ENCODE assay signal across 9 mouse cellular contexts in genomic region chr5:35624751-35625239, GRCm38 (mm10). TPM values are rescaled to one million over a fixed set of nuclear protein-coding genes. Genes with fewer than 3 reads are reported as not detected.
DNase-seq lines count a peak whose midpoint lies in the region; ATAC-seq and TF ChIP-seq lines count a peak whose summit lies in the region.
"Had no signal": no experiment of that assay in that cellular context is flagged by ENCODE, and none has a peak within 500 bp of the region (broad histone marks: within the 10 kb centered on the region; RNA-seq: fewer than 3 reads in every experiment).

No protein-coding gene starts in this region.

- WGBS in heart, postnatal 0 days = 42% methylated on average over 4 of the region's 4 CpGs

- H3K4me1 ChIP-seq in heart, postnatal 0 days (ENCODE audit: control insufficient read depth, insufficient read depth) = peaks cover 12% of the 10 kb centered on the region; the same call in 1 of the 2 replicates

- H3K36me3 ChIP-seq in C2C12 (ENCODE audit: control insufficient read depth, insufficient read depth) = no peaks in the 10 kb centered on the region
- no peaks in the 10 kb centered on the region for H3K36me3 ChIP-seq in heart, postnatal 0 days (replicated peaks; ENCODE audit: control insufficient read depth, insufficient read depth, low read length)
- H3K36me3 ChIP-seq in myocyte (ENCODE audit: control insufficient read depth, insufficient read depth) = no peaks in the 10 kb centered on the region

- H3K27ac ChIP-seq in heart, postnatal 0 days (ENCODE audit: low read depth) = no peak overlapping the region

- no peak overlapping the region for H3K9ac ChIP-seq in heart, postnatal 0 days (replicated peaks; ENCODE audit: low read depth, low read length)

- no peaks in the 10 kb centered on the region for H3K79me3 ChIP-seq in C2C12 (ENCODE audit: low read depth)

- no peak overlapping the region for H3K4me3 ChIP-seq in C2C12 (ENCODE audit: insufficient read depth, poor library complexity, severe bottlenecking)
- H3K4me3 ChIP-seq in heart, postnatal 0 days (ENCODE audit: low read depth, low read length) = no peak overlapping the region
- no peak overlapping the region for H3K4me3 ChIP-seq in myocyte

- H3K79me2 ChIP-seq in C2C12 (ENCODE audit: control insufficient read depth, insufficient read depth) (no peaks in the 10 kb centered on the region), myocyte (ENCODE audit: control insufficient read depth, insufficient read depth) (no peaks in the 10 kb centered on the region)

- TF ChIP-seq EP300 in heart, postnatal 0 days (IDR thresholded peaks at IDR 0.05; ENCODE audit: low read depth) = no peak

- H3K4me2 ChIP-seq in heart, postnatal 0 days (ENCODE audit: low read depth, low read length) = no peak overlapping the region
- peak overlapping the region; percentile 16 for H3K4me2 ChIP-seq in myocyte (ENCODE audit: low read depth)

- no peak for TF ChIP-seq CTCF in C2C12 (IDR thresholded peaks at IDR 0.05; ENCODE audit: control insufficient read depth, insufficient read depth, insufficient read length)
- no peak for TF ChIP-seq CTCF in heart, postnatal 0 days (IDR thresholded peaks at IDR 0.05; ENCODE audit: low read depth)

- H3K27me3 ChIP-seq in C2C12 (ENCODE audit: control insufficient read depth, insufficient read depth, insufficient read length) (no peaks in the 10 kb centered on the region), myocyte (ENCODE audit: control insufficient read depth, insufficient read depth, insufficient read length) (no peaks in the 10 kb centered on the region)
- H3K27me3 ChIP-seq in heart, postnatal 0 days (ENCODE audit: control insufficient read depth, insufficient read depth, low read length) = no peaks in the 10 kb centered on the region

- DNase-seq in adrenal gland, postnatal 10 days = peak; percentile 78
- no peak for DNase-seq in heart, postnatal 0 days (ENCODE audit: low spot score)
- no peak for DNase-seq in frontal cortex, postnatal 10 days (ENCODE audit: low spot score in 2 of 2)
- no peak for DNase-seq in cerebellum, postnatal 25 days
- DNase-seq in embryo, embryonic 10 days (ENCODE audit: low spot score) = no peak
- DNase-seq: cerebellum, adult 9-10 months had no signal

- ATAC-seq in heart, postnatal 0 days (ENCODE audit: insufficient read depth, low read depth) = peak; percentile 59
- no peak for ATAC-seq in frontal cortex, adult (ENCODE audit: low TSS enrichment)

- H3ac ChIP-seq in C2C12 (ENCODE audit: control insufficient read depth, insufficient read length, low read depth) (no peak overlapping the region), myocyte (ENCODE audit: control insufficient read depth, insufficient read length) (no peak overlapping the region)

- TF ChIP-seq POLR2A in myocyte (IDR thresholded peaks at IDR 0.05; ENCODE audit: insufficient read length, low read depth) = no peak

- H3K9me3 ChIP-seq in heart, postnatal 0 days (replicated peaks; ENCODE audit: control insufficient read depth, low read length) = no peaks in the 10 kb centered on the region

TF ChIP-seq in C2C12, 6 proteins besides CTCF, POLR2A, EP300 and RAD21:
- TF ChIP-seq MYOG (IDR thresholded peaks at IDR 0.05; ENCODE audit: control insufficient read depth, extremely low read depth, insufficient read length) = no peak
- peak; percentile 3 for TF ChIP-seq MYOD1 (IDR thresholded peaks at IDR 0.05; ENCODE audit: control insufficient read depth, insufficient read length, low read depth)

TF ChIP-seq in myocyte, 11 proteins besides CTCF, POLR2A, EP300 and RAD21:
- TF ChIP-seq TCF3 (IDR thresholded peaks at IDR 0.05; ENCODE audit: insufficient read length, low read depth) (peak; percentile 55), MYOG (IDR thresholded peaks at IDR 0.05; ENCODE audit: control insufficient read depth in 1 of 3, insufficient read depth in 1 of 3, insufficient read length in 2 of 3, low read depth in 2 of 3) (peak; percentile 83 to 97 (median 86)), TCF12 (IDR thresholded peaks at IDR 0.05; ENCODE audit: insufficient read depth, poor library complexity, severe bottlenecking) (peak; percentile 73), SRF (IDR thresholded peaks at IDR 0.05; ENCODE audit: control insufficient read depth, insufficient read length, low read depth) (no peak), MYOD1 (IDR thresholded peaks at IDR 0.05; ENCODE audit: control insufficient read depth in 1 of 3, insufficient read length in 2 of 3, low read depth in 2 of 3) (peak; percentile 60 to 91 (median 90))

RNA-seq across cellular contexts. Expression of gene Acox3, which starts 42.0 kb away (rescaled TPM):
- polyA plus RNA-seq in C2C12 (2012; fragmentation: generic; extraction: Trizol) (8.6 TPM), myocyte (2012; fragmentation: generic; extraction: Trizol) (20.8 TPM)
- 10 to 100 TPM; 30.5 to 41.1 TPM for total RNA-seq in adrenal gland, postnatal 10 days (2021)
- total RNA-seq in heart, postnatal 0 days (2014; rRNA removed; ENCODE audit: low replicate concordance) = 26.8 and 31.2 TPM in 2 replicates
- polyA plus RNA-seq in heart, postnatal 0 days (2015; fragmentation: Nextera tagmentation; extraction: Ambion mirVana) = 11.9 and 13.4 TPM in 2 replicates

RNA-seq across cellular contexts. Expression of gene Trmt44, which starts 49.9 kb away (rescaled TPM):
- 6.8 TPM for polyA plus RNA-seq in C2C12 (2012; fragmentation: generic; extraction: Trizol)
- 1 to 10 TPM; 5.6 to 7.9 TPM for total RNA-seq in adrenal gland, postnatal 10 days (2021)
- 7.3 and 8.1 TPM in 2 replicates for total RNA-seq in heart, postnatal 0 days (2014; rRNA removed; ENCODE audit: low replicate concordance)
- polyA plus RNA-seq in heart, postnatal 0 days (2015; fragmentation: Nextera tagmentation; extraction: Ambion mirVana) = 2.4 and 2.6 TPM in 2 replicates
- 5.1 TPM for polyA plus RNA-seq in myocyte (2012; fragmentation: generic; extraction: Trizol)

RNA-seq across cellular contexts. Expression of gene Htra3, which starts 54.8 kb away (rescaled TPM):
- polyA plus RNA-seq in C2C12 (2012; fragmentation: generic; extraction: Trizol) (12.0 TPM), myocyte (2012; fragmentation: generic; extraction: Trizol) (5.9 TPM)
- total RNA-seq in adrenal gland, postnatal 10 days (2021) = 10 to 100 TPM; 51.0 to 61.0 TPM
- total RNA-seq in heart, postnatal 0 days (2014; rRNA removed; ENCODE audit: low replicate concordance) = 43.3 and 49.5 TPM in 2 replicates
- polyA plus RNA-seq in heart, postnatal 0 days (2015; fragmentation: Nextera tagmentation; extraction: Ambion mirVana) = 17.2 and 19.2 TPM in 2 replicates
